Mouse (Mus musculus): ENCODE data around the gene Chd2. TPM values are rescaled to one million over a fixed set of nuclear protein-coding genes. Genes with fewer than 3 reads are reported as not detected.
A peak's percentile ranks its signal among the peaks of the same experiment; 100 is the strongest.
"Not testable (repeated sequence)": the region's sequence is repeated elsewhere in the genome, so short reads cannot be mapped to it uniquely, and the experiment has no call there.

Chd2 gene
- total and polyA plus RNA-seq, 3 experiments, result 32.9 to 43.3 (median 38.1) TPM

GRCm38 (mm10) chr7:73532139-73532538 lies 9.5 kb downstream of the Chd2 start:
- peak overlapping the region; percentile 80 for H3K27ac ChIP-seq
- TF ChIP-seq POLR2A (IDR thresholded peaks at IDR 0.05; ENCODE audit: insufficient read depth, low read depth, low read length) (no peak), CTCF (IDR thresholded peaks at IDR 0.05) (no peak), EP300 (IDR thresholded peaks at IDR 0.05; ENCODE audit: insufficient read depth, low read depth, low read length) (no peak)
- H3K79me2 ChIP-seq (replicated peaks; ENCODE audit: control insufficient read depth, insufficient read depth, low read length), result peaks cover 14% of the 10 kb centered on the region
- H3K4me1 ChIP-seq (ENCODE audit: control insufficient read depth, insufficient read depth, low read length), result peaks cover 28% of the 10 kb centered on the region
- WGBS, result 66% methylated on average over 3 of the region's 3 CpGs
- DNase-seq, result no peak
- H3K36me3 ChIP-seq (ENCODE audit: control insufficient read depth, insufficient read depth, low read length), result peaks cover 71% of the 10 kb centered on the region
- no peak overlapping the region for H3K4me3 ChIP-seq
- intact Hi-C loops (cut with DNase I), result loop anchor here (10.0 kb wide), 1 partner anchor 213 kb away; the partner anchor contains the start of gene Fam174b
- H3K9ac ChIP-seq (ENCODE audit: low read depth, low read length), result no peak overlapping the region
- no peaks in the 10 kb centered on the region for H3K27me3 ChIP-seq (ENCODE audit: control insufficient read depth, insufficient read depth, low read length)

- H3K27me3 ChIP-seq (ENCODE audit: control insufficient read depth, insufficient read depth, low read length), result no peaks in the 10 kb centered on the region
- H3K4me1 ChIP-seq (ENCODE audit: control insufficient read depth, insufficient read depth, low read length), result peaks cover 28% of the 10 kb centered on the region
- H3K4me3 ChIP-seq, result no peak overlapping the region
- TF ChIP-seq EP300 (IDR thresholded peaks at IDR 0.05; ENCODE audit: insufficient read depth, low read depth, low read length) (no peak), POLR2A (IDR thresholded peaks at IDR 0.05; ENCODE audit: insufficient read depth, low read depth, low read length) (no peak), CTCF (IDR thresholded peaks at IDR 0.05) (no peak)
- intact Hi-C loops (cut with DNase I), result loop anchor here (10.0 kb wide), 1 partner anchor 213 kb away; the partner anchor contains the start of gene Fam174b
- H3K27ac ChIP-seq, result peak overlapping the region; percentile 80
- peaks cover 15% of the 10 kb centered on the region for H3K79me2 ChIP-seq (replicated peaks; ENCODE audit: control insufficient read depth, insufficient read depth, low read length)
- WGBS, result 20% methylated on average over 7 of the region's 7 CpGs
- no peak overlapping the region for H3K9ac ChIP-seq (ENCODE audit: low read depth, low read length)
- H3K36me3 ChIP-seq (ENCODE audit: control insufficient read depth, insufficient read depth, low read length), result peaks cover 68% of the 10 kb centered on the region
- no peak for DNase-seq
Observed at GRCm38 (mm10) chr7:73531506-73532093, 10.0 kb downstream of the Chd2 start.

DNA sequence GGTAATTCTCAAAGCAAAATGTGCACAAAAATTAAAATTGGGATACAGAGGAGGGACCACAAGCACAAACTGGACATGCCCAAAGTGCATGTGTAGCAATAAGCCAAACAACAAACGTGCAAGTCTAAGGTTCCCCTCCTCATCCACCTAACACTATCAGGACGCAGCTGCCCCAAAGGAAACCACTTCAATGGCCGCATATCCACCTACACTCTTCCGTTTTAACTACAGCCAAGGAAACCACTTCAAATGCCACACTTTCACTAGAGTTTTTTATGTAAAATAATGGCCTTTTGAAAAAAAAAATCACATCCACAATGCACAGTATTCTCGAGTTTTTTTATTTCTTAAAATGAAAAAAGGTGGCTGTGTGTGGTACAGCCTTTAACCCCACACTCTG lies 10.8 kb downstream of the Chd2 start:
- intact Hi-C loops (cut with DNase I), result loop anchor here (10.0 kb wide), 1 partner anchor 214 kb away; the partner anchor contains the start of gene Fam174b
- Histone ChIP-seq H3K36me3 (ENCODE audit: control insufficient read depth, insufficient read depth, low read length) (peaks cover 63% of the 10 kb centered on the region), H3K4me3 (no peak overlapping the region), H3K9ac (ENCODE audit: low read depth, low read length) (no peak overlapping the region), H3K27me3 (ENCODE audit: control insufficient read depth, insufficient read depth, low read length) (no peaks in the 10 kb centered on the region), H3K79me2 (replicated peaks; ENCODE audit: control insufficient read depth, insufficient read depth, low read length) (peaks cover 15% of the 10 kb centered on the region), H3K27ac (peak overlapping the region; percentile 80), H3K4me1 (ENCODE audit: control insufficient read depth, insufficient read depth, low read length) (peaks cover 26% of the 10 kb centered on the region)
- no peak for DNase-seq
- WGBS, result 31% methylated on average over 5 of the region's 5 CpGs
- TF ChIP-seq CTCF (IDR thresholded peaks at IDR 0.05), result no peak
- no peak for TF ChIP-seq EP300 (IDR thresholded peaks at IDR 0.05; ENCODE audit: insufficient read depth, low read depth, low read length)

DNA sequence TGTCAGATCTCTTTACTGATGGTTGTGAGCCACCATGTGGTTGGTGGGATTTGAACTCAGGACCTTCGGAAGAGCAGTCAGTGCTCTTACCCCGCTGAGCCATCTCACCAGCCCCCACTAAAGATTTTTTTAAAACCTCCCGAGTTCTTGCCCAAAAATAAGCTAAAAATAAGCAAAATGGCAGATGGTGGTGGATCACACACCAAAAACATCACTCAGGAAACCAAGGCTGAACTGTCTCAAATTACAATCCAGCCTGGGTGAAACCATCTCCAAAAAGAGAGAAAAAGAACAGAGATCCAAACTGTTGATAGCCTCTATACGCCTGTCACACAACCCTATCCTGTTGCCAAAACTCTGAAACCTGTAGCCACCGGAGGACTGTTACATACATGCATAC lies 11.5 kb downstream of the Chd2 start:
- H3K79me2 ChIP-seq (replicated peaks; ENCODE audit: control insufficient read depth, insufficient read depth, low read length), result peaks cover 13% of the 10 kb centered on the region
- peaks cover 25% of the 10 kb centered on the region for H3K4me1 ChIP-seq (ENCODE audit: control insufficient read depth, insufficient read depth, low read length)
- DNase-seq, result no peak
- no peaks in the 10 kb centered on the region for H3K27me3 ChIP-seq (ENCODE audit: control insufficient read depth, insufficient read depth, low read length)
- H3K9ac ChIP-seq (ENCODE audit: low read depth, low read length), result no peak overlapping the region
- no peak overlapping the region for H3K4me3 ChIP-seq
- intact Hi-C loops (cut with DNase I), result loop anchor here (10.0 kb wide), 1 partner anchor 215 kb away; the partner anchor contains the start of gene Fam174b
- peak overlapping the region; percentile 80 for H3K27ac ChIP-seq
- 82% methylated on average over 5 of the region's 5 CpGs for WGBS
- H3K36me3 ChIP-seq (ENCODE audit: control insufficient read depth, insufficient read depth, low read length), result peaks cover 57% of the 10 kb centered on the region
- no peak for TF ChIP-seq POLR2A (IDR thresholded peaks at IDR 0.05; ENCODE audit: insufficient read depth, low read depth, low read length)
- no peak for TF ChIP-seq EP300 (IDR thresholded peaks at IDR 0.05; ENCODE audit: insufficient read depth, low read depth, low read length)
- no peak for TF ChIP-seq CTCF (IDR thresholded peaks at IDR 0.05)

- intact Hi-C loops (cut with DNase I), result no loop called here
- Histone ChIP-seq H3K4me1 (ENCODE audit: control insufficient read depth, insufficient read depth, low read length) (peaks cover 28% of the 10 kb centered on the region), H3K27me3 (ENCODE audit: control insufficient read depth, insufficient read depth, low read length) (no peaks in the 10 kb centered on the region), H3K27ac (no peak overlapping the region; the same call in 1 of the 2 replicates), H3K4me3 (no peak overlapping the region), H3K79me2 (replicated peaks; ENCODE audit: control insufficient read depth, insufficient read depth, low read length) (peaks cover 11% of the 10 kb centered on the region), H3K36me3 (ENCODE audit: control insufficient read depth, insufficient read depth, low read length) (peaks cover 59% of the 10 kb centered on the region), H3K9ac (ENCODE audit: low read depth, low read length) (no peak overlapping the region)
- TF ChIP-seq EP300 (IDR thresholded peaks at IDR 0.05; ENCODE audit: insufficient read depth, low read depth, low read length) (no peak), POLR2A (IDR thresholded peaks at IDR 0.05; ENCODE audit: insufficient read depth, low read depth, low read length) (no peak), CTCF (IDR thresholded peaks at IDR 0.05) (no peak)
- WGBS, result 77% methylated on average over 6 of the region's 6 CpGs
- no peak for DNase-seq
Observed at GRCm38 (mm10) chr7:73529261-73529660, 12.4 kb downstream of the Chd2 start.

DNA sequence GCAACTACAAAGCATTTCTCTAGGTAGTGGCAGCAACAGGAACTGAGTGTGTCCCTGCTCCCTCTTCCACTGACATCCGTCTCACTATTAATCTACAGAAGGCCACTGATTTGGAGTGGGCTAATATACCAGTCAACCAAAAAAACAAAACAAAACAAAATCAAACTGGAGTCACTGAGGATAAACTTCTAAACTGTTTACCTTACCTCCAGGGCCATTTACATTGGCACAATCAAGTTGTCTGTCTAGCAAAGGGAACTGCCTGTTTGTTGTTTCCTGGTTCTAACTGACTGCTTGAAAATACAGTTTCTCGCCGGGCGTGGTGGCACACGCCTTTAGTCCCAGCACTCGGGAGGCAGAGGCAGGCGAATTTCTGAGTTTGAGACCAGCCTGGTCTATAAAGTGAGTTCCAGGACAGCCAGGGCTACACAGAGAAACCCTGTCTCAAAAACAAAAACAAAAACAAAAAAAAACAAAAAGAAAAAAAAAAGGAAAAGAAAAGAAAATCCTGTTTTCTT lies 13.2 kb downstream of the Chd2 start:
- WGBS, result 63% methylated on average over 7 of the region's 7 CpGs

More for the DNA sequence above, 13.2 kb downstream of the Chd2 start:
- DNase-seq; H3K79me2 ChIP-seq (replicated peaks; ENCODE audit: control insufficient read depth, insufficient read depth, low read length); intact Hi-C loops (cut with DNase I); H3K27me3 ChIP-seq (ENCODE audit: control insufficient read depth, insufficient read depth, low read length); H3K4me3 ChIP-seq; H3K9ac ChIP-seq (ENCODE audit: low read depth, low read length): not testable (repeated sequence)
- Histone ChIP-seq H3K36me3 (ENCODE audit: control insufficient read depth, insufficient read depth, low read length) (peaks cover 56% of the 10 kb centered on the region), H3K4me1 (ENCODE audit: control insufficient read depth, insufficient read depth, low read length) (peaks cover 26% of the 10 kb centered on the region), H3K27ac (peak overlapping the region; percentile 18; the same call in 1 of the 2 replicates)

Measured in heart, adult 2 months (tissue).